Mouse (Mus musculus) layer of hippocampus, adult 8-10 months (tissue): ENCODE data around the gene Kifap3. TPM values are rescaled to one million over a fixed set of nuclear protein-coding genes. Genes with fewer than 3 reads are reported as not detected.
"Not testable (repeated sequence)": the region's sequence is repeated elsewhere in the genome, so short reads cannot be mapped to it uniquely, and the experiment has no call there.

Source experiments
- DNase-seq, 2 experiments: peaks; one replicate each; pipeline ENCODE4 v3.0.0; 2022; ENCODE audit warnings: low spot score in 2 of 2
- total RNA-seq, 4 experiments: library from RNA; stranded (reverse); gene quantifications; 2 replicates each; pipeline ENCODE4 v1.2.4; 2022

Kifap3 gene
- total RNA-seq: 100 to 1,000 TPM; 157 to 196 (median 173) TPM

GRCm38 (mm10) chr1:163779336-163780115 is at the start of gene Kifap3:
TSS of gene Kifap3 (plus strand) at chr1:163779583.
- DNase-seq: peak; percentile 99

- not testable (repeated sequence) for DNase-seq
Measured at GRCm38 (mm10) chr1:163731166-163731565, 48.2 kb upstream of the Kifap3 start.

GRCm38 (mm10) chr1:163736441-163737238 is 42.7 kb upstream of the Kifap3 start:
- no peak for DNase-seq

- no peak for DNase-seq
Measured at GRCm38 (mm10) chr1:163737239-163737533, 42.2 kb upstream of the Kifap3 start.

- no peak for DNase-seq
Measured at GRCm38 (mm10) chr1:163751360-163751992, 27.9 kb upstream of the Kifap3 start.

- no peak for DNase-seq
Measured at GRCm38 (mm10) chr1:163757462-163758207, 21.7 kb upstream of the Kifap3 start.

- not testable (repeated sequence) for DNase-seq
Measured at GRCm38 (mm10) chr1:163783577-163783976, 4.2 kb downstream of the Kifap3 start.

GRCm38 (mm10) chr1:163821365-163821764 is 42.0 kb downstream of the Kifap3 start:
- no peak for DNase-seq

- no peak for DNase-seq
Measured at GRCm38 (mm10) chr1:163829482-163829881, 50.1 kb downstream of the Kifap3 start.

- no peak for DNase-seq
Measured at GRCm38 (mm10) chr1:163834066-163834465, 54.7 kb downstream of the Kifap3 start.

- no peak for DNase-seq
Measured at GRCm38 (mm10) chr1:163835062-163835461, 55.7 kb downstream of the Kifap3 start.

GRCm38 (mm10) chr1:163838482-163838881 is 59.1 kb downstream of the Kifap3 start:
- not testable (repeated sequence) for DNase-seq

GRCm38 (mm10) chr1:163840555-163840954 is 61.2 kb downstream of the Kifap3 start:
- DNase-seq: no peak

GRCm38 (mm10) chr1:163842238-163842637 is 62.9 kb downstream of the Kifap3 start:
- no peak for DNase-seq

- no peak for DNase-seq
Measured at GRCm38 (mm10) chr1:163843899-163844298, 64.5 kb downstream of the Kifap3 start.

GRCm38 (mm10) chr1:163852884-163853560 is 73.6 kb downstream of the Kifap3 start:
- no peak for DNase-seq

GRCm38 (mm10) chr1:163858420-163858819 is 79.0 kb downstream of the Kifap3 start:
- no peak for DNase-seq

- DNase-seq: no peak
Measured at GRCm38 (mm10) chr1:163861538-163861937, 82.2 kb downstream of the Kifap3 start.

- peak in 1 of 2 experiments; percentile 17 for DNase-seq
Measured at GRCm38 (mm10) chr1:163873158-163873557, 93.8 kb downstream of the Kifap3 start.

GRCm38 (mm10) chr1:163889629-163890028 is 110.2 kb downstream of the Kifap3 start:
- no peak for DNase-seq

GRCm38 (mm10) chr1:163893294-163893693 is 113.9 kb downstream of the Kifap3 start:
- no peak for DNase-seq
